Mouse (Mus musculus) G1E (cell line): Measurements from ENCODE around the gene Calcoco1.
A peak's percentile ranks its signal among the peaks of the same experiment; 100 is the strongest.

ENCODE experiments used
- CTCF ChIP-seq: IDR thresholded peaks from 2 replicates; pipeline ENCODE4 v1.5.1; 2012; ENCODE audit warnings: low read depth, low read length, inconsistent platforms, mixed read lengths
- POLR2AphosphoS5 ChIP-seq: IDR thresholded peaks from 2 replicates; pipeline ENCODE4 v1.6.1; 2012; ENCODE audit warnings: low read depth, low read length, inconsistent platforms; ENCODE audit not compliant: insufficient replicate concordance

DNA sequence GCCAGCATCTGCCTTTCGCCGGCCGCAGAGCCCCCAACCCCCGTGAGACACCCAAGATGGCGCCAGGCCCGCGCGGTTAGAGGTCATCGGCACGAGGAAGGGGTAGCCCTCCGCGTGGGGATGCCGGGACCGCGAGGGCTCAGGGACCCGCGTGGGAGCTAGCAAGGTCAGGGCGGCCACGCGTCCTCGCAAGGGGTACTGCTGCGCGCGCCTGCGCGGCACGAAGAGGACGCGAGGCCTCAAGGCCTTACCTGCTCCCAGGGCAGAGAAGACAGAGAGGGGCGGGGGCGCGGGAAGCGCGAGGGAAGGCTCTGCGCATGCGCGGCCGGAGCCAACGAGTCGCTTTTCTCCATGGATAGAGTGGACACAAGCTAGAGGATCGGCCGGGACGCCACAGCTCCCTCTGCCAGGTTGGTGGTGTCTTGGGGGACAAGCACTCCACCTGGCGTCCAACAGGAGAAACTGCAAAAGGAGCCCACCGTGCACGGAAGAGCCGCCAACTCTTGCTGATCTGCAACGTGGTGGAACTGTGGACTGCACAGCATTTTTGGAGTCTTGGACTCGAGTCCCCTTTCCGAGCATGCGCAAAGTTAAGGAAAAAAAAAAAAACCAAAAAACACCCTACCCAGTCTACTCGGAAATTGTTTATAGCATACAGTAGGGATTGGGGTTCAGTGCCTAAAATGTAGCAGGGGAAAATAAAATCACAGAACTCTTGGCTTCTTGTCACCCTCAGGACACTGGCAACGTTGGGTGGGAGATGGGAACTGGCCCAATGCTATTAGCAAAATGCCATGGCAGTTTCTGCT is 51.0 kb downstream of the Calcoco1 start:
- TF ChIP-seq CTCF (peak; percentile 95), POLR2AphosphoS5 (no peak)
